Mouse (Mus musculus): Measurements from ENCODE around the gene Mthfr.

DNA sequence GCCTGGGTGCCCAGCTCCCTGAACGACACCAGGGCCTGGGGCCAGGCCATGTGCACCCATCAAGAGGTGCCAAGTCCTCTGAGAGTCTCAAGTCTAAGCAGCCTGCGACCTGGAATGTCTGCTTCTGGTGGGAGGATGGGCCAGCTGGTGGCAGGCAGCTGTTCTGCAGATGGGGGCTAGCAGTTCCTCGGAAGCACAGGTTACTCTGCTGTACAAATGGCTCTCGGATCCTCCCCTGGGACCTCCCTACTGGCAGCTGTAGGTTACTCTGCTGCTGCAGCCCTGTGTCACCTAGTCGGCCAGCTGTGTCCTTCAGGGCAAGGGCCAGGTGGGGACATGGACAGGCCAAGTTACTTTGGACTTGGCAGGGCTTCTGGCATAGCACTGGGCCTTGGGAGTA, 32.6 kb downstream of the Mthfr start:
- TF ChIP-seq CHD2 (IDR thresholded peaks at IDR 0.05; ENCODE audit: low read depth, low read length) (no peak), HCFC1 (IDR thresholded peaks at IDR 0.05; ENCODE audit: borderline replicate concordance, insufficient read depth, low read length) (no peak)

Measured in ES-E14 (cell line).